Mouse (Mus musculus) neural tube, embryonic 13.5 days (tissue): ENCODE measurements around the gene Rab22a. TPM values are rescaled to one million over a fixed set of nuclear protein-coding genes. Genes with fewer than 3 reads are reported as not detected.
A peak's percentile ranks its signal among the peaks of the same experiment; 100 is the strongest.

Source experiments
- ATAC-seq: fragments of 200-750 bp; cut with Nextera tagmentation; 2 replicates; pipeline ENCODE4 v1.8.0; 2017; ENCODE audit warnings: low read depth, mild to moderate bottlenecking, moderate TSS enrichment, moderate library complexity
- H3K27ac ChIP-seq: fragments of 300-500 bp; sonication (generic); replicated peaks from 2 replicates; pipeline ENCODE4 v1.5.1; 2015; ENCODE audit warnings: moderate library complexity, mild to moderate bottlenecking, inconsistent platforms
- H3K27me3 ChIP-seq: fragments of 300-500 bp; sonication (generic); 2 replicates; pipeline ENCODE4 v1.6.1; 2015; ENCODE audit warnings: mild to moderate bottlenecking, inconsistent platforms
- H3K36me3 ChIP-seq: fragments of 300-500 bp; sonication (generic); 2 replicates; pipeline ENCODE4 v1.6.1; 2015; ENCODE audit warnings: mild to moderate bottlenecking, inconsistent platforms
- H3K4me1 ChIP-seq: fragments of 300-500 bp; sonication (generic); replicated peaks from 2 replicates; pipeline ENCODE4 v1.6.1; 2015; ENCODE audit warnings: inconsistent platforms
- H3K4me2 ChIP-seq: fragments of 300-500 bp; sonication (generic); 2 replicates; pipeline ENCODE4 v1.6.1; 2015; ENCODE audit warnings: inconsistent platforms, mild to moderate bottlenecking, moderate library complexity
- H3K4me3 ChIP-seq: fragments of 300-500 bp; sonication (generic); 2 replicates; pipeline ENCODE4 v1.5.1; 2015; ENCODE audit warnings: mild to moderate bottlenecking, inconsistent platforms
- H3K9ac ChIP-seq: fragments of 300-500 bp; sonication (generic); 2 replicates; pipeline ENCODE4 v1.6.1; 2015; ENCODE audit warnings: moderate library complexity, mild to moderate bottlenecking, inconsistent platforms
- H3K9me3 ChIP-seq: fragments of 300-500 bp; sonication (generic); 2 replicates; pipeline ENCODE4 v1.6.1; 2016; ENCODE audit warnings: inconsistent platforms
- WGBS: fragments of 180-500 bp; shearing (Covaris S2); methylation state at CpG from one replicate; pipeline ENCODE4 v1.1.7; 2015; 5-methylcytosine and 5-hydroxymethylcytosine counted together
- polyA plus RNA-seq: library from polyadenylated mRNA; unstranded; fragments of >200 nt; fragmentation: Nextera tagmentation; extraction: Ambion mirVana; gene quantifications from 2 replicates; pipeline ENCODE4 v1.2.1, GENCODE M21; 2015

Rab22a gene
- polyA plus RNA-seq, 1 experiment from 2014 or later: 36.4 TPM

- H3K27ac ChIP-seq: no peak overlapping the region
- no peak overlapping the region for H3K9ac ChIP-seq
- no peak for ATAC-seq
- H3K27me3 ChIP-seq: no peaks in the 10 kb centered on the region
- H3K36me3 ChIP-seq: peaks cover 11% of the 10 kb centered on the region; the same call in 1 of the 2 replicates
- H3K4me2 ChIP-seq: no peak overlapping the region
- peaks cover 14% of the 10 kb centered on the region for H3K4me1 ChIP-seq
- WGBS: 100% methylated on average over 2 of the region's 2 CpGs
- no peaks in the 10 kb centered on the region for H3K9me3 ChIP-seq
- no peak overlapping the region for H3K4me3 ChIP-seq
These were observed 19.0 kb downstream of the Rab22a start for GRCm38 (mm10) chr2:173678593-173678992.

GRCm38 (mm10) chr2:173679217-173679616 is 19.7 kb downstream of the Rab22a start:
- Histone ChIP-seq H3K9me3 (no peaks in the 10 kb centered on the region), H3K9ac (no peak overlapping the region), H3K4me3 (no peak overlapping the region), H3K27ac (no peak overlapping the region), H3K36me3 (peaks cover 7% of the 10 kb centered on the region; the same call in 1 of the 2 replicates), H3K27me3 (no peaks in the 10 kb centered on the region), H3K4me1 (peaks cover 14% of the 10 kb centered on the region), H3K4me2 (no peak overlapping the region)
- WGBS: 72% methylated on average over 3 of the region's 3 CpGs
- no peak for ATAC-seq

- 79% methylated on average over 1 of the region's 1 CpGs for WGBS
- Histone ChIP-seq H3K9me3 (no peaks in the 10 kb centered on the region), H3K36me3 (0 out of 2 replicates have a peak, but pooled peaks cover 5% of the 10 kb centered on the region), H3K4me2 (no peak overlapping the region), H3K4me3 (no peak overlapping the region), H3K27me3 (no peaks in the 10 kb centered on the region), H3K27ac (no peak overlapping the region), H3K4me1 (peaks cover 14% of the 10 kb centered on the region), H3K9ac (no peak overlapping the region)
- no peak for ATAC-seq
These were observed 20.6 kb downstream of the Rab22a start for GRCm38 (mm10) chr2:173680153-173680552.

- no peaks in the 10 kb centered on the region for H3K27me3 ChIP-seq
- no peak overlapping the region for H3K4me2 ChIP-seq
- ATAC-seq: no peak
- no peak overlapping the region for H3K9ac ChIP-seq
- H3K9me3 ChIP-seq: no peaks in the 10 kb centered on the region
- 33% methylated on average over 10 of the region's 10 CpGs for WGBS
- H3K27ac ChIP-seq: no peak overlapping the region
- peaks cover 23% of the 10 kb centered on the region for H3K4me1 ChIP-seq
- 0 out of 2 replicates have a peak, but pooled peaks cover 5% of the 10 kb centered on the region for H3K36me3 ChIP-seq
- no peak overlapping the region for H3K4me3 ChIP-seq
These were observed 23.2 kb downstream of the Rab22a start for GRCm38 (mm10) chr2:173682773-173683172.

- no peak for ATAC-seq
- Histone ChIP-seq H3K27ac (no peak overlapping the region), H3K4me1 (peaks cover 30% of the 10 kb centered on the region), H3K9me3 (no peaks in the 10 kb centered on the region), H3K36me3 (peaks cover 25% of the 10 kb centered on the region), H3K4me3 (no peak overlapping the region), H3K9ac (no peak overlapping the region), H3K27me3 (no peaks in the 10 kb centered on the region), H3K4me2 (no peak overlapping the region)
- WGBS: 90% methylated on average over 3 of the region's 3 CpGs
These were observed 26.3 kb downstream of the Rab22a start for GRCm38 (mm10) chr2:173685781-173686361.

GRCm38 (mm10) chr2:173687363-173687762 is 27.8 kb downstream of the Rab22a start:
- Histone ChIP-seq H3K4me2 (no peak overlapping the region), H3K9me3 (no peaks in the 10 kb centered on the region), H3K27ac (no peak overlapping the region), H3K27me3 (no peaks in the 10 kb centered on the region), H3K9ac (no peak overlapping the region), H3K4me1 (peaks cover 32% of the 10 kb centered on the region), H3K36me3 (peaks cover 31% of the 10 kb centered on the region), H3K4me3 (no peak overlapping the region)
- ATAC-seq: no peak
- WGBS: 85% methylated on average over 5 of the region's 5 CpGs

- no peak overlapping the region for H3K27ac ChIP-seq
These were observed 30.3 kb downstream of the Rab22a start for GRCm38 (mm10) chr2:173689835-173690234.

GRCm38 (mm10) chr2:173691748-173692147 is 32.2 kb downstream of the Rab22a start:
- 86% methylated on average over 6 of the region's 6 CpGs for WGBS
- H3K27ac ChIP-seq: no peak overlapping the region
- ATAC-seq: no peak
- H3K9me3 ChIP-seq: no peaks in the 10 kb centered on the region
- no peak overlapping the region for H3K9ac ChIP-seq
- no peak overlapping the region for H3K4me2 ChIP-seq
- no peaks in the 10 kb centered on the region for H3K27me3 ChIP-seq
- peaks cover 13% of the 10 kb centered on the region for H3K4me1 ChIP-seq
- no peak overlapping the region for H3K4me3 ChIP-seq
- H3K36me3 ChIP-seq: peaks cover 41% of the 10 kb centered on the region

More at GRCm38 (mm10) chr2:173689835-173690234, 30.3 kb downstream of the Rab22a start:
- peaks cover 21% of the 10 kb centered on the region for H3K4me1 ChIP-seq
- no peak overlapping the region for H3K4me3 ChIP-seq
- no peak overlapping the region for H3K4me2 ChIP-seq
- H3K36me3 ChIP-seq: peaks cover 26% of the 10 kb centered on the region
- no peaks in the 10 kb centered on the region for H3K27me3 ChIP-seq
- no peak for ATAC-seq
- no peaks in the 10 kb centered on the region for H3K9me3 ChIP-seq
- H3K9ac ChIP-seq: no peak overlapping the region

GRCm38 (mm10) chr2:173692693-173693092 is 33.1 kb downstream of the Rab22a start:
- H3K36me3 ChIP-seq: peaks cover 50% of the 10 kb centered on the region
- WGBS: 83% methylated on average over 2 of the region's 2 CpGs
- no peak for ATAC-seq

GRCm38 (mm10) chr2:173698850-173699249 is 39.3 kb downstream of the Rab22a start:
- Histone ChIP-seq H3K4me1 (peaks cover 31% of the 10 kb centered on the region), H3K27ac (no peak overlapping the region), H3K9ac (no peak overlapping the region), H3K4me3 (no peak overlapping the region), H3K4me2 (no peak overlapping the region), H3K9me3 (no peaks in the 10 kb centered on the region), H3K36me3 (peaks cover 62% of the 10 kb centered on the region), H3K27me3 (no peaks in the 10 kb centered on the region)
- 91% methylated on average over 3 of the region's 3 CpGs for WGBS
- ATAC-seq: no peak

More at GRCm38 (mm10) chr2:173692693-173693092, 33.1 kb downstream of the Rab22a start:
- Histone ChIP-seq H3K4me3 (no peak overlapping the region), H3K9me3 (no peaks in the 10 kb centered on the region), H3K9ac (no peak overlapping the region), H3K27me3 (no peaks in the 10 kb centered on the region), H3K4me2 (no peak overlapping the region), H3K27ac (no peak overlapping the region), H3K4me1 (peaks cover 13% of the 10 kb centered on the region; the same call in 1 of the 2 replicates)

GRCm38 (mm10) chr2:173702096-173702866 is 42.7 kb downstream of the Rab22a start:
- H3K27me3 ChIP-seq: no peaks in the 10 kb centered on the region
- H3K27ac ChIP-seq: peak overlapping the region; percentile 70
- no peaks in the 10 kb centered on the region for H3K9me3 ChIP-seq
- peak overlapping the region; percentile 45; the same call in 1 of the 2 replicates for H3K9ac ChIP-seq
- no peak overlapping the region for H3K4me3 ChIP-seq
- 55% methylated on average over 16 of the region's 16 CpGs for WGBS
- peak; percentile 66 for ATAC-seq
- no peak overlapping the region for H3K4me2 ChIP-seq
- H3K36me3 ChIP-seq: peaks cover 45% of the 10 kb centered on the region
- H3K4me1 ChIP-seq: peaks cover 40% of the 10 kb centered on the region

- Histone ChIP-seq H3K4me1 (peaks cover 40% of the 10 kb centered on the region), H3K36me3 (peaks cover 40% of the 10 kb centered on the region), H3K9me3 (no peaks in the 10 kb centered on the region), H3K27ac (peak overlapping the region; percentile 70; the same call in 1 of the 2 replicates), H3K27me3 (no peaks in the 10 kb centered on the region), H3K4me2 (no peak overlapping the region), H3K4me3 (no peak overlapping the region), H3K9ac (no peak overlapping the region)
- ATAC-seq: no peak
- 88% methylated on average over 12 of the region's 12 CpGs for WGBS
These were observed 43.3 kb downstream of the Rab22a start for GRCm38 (mm10) chr2:173702867-173703237.
